Mouse (Mus musculus) granulocyte monocyte progenitor cell, adult 5-6 weeks (primary cell): ENCODE results near the gene Wapl. TPM values are rescaled to one million over a fixed set of nuclear protein-coding genes. Genes with fewer than 3 reads are reported as not detected.

Experiments
- ATAC-seq: replicated peaks from 2 replicates; pipeline ENCODE4 v1.8.0; 2016; ENCODE audit warnings: mild to moderate bottlenecking, moderate TSS enrichment, inconsistent platforms; ENCODE audit not compliant: poor library complexity, severe bottlenecking
- total RNA-seq, 2 experiments: library from RNA; stranded (forward) in 1 of 2; stranded (reverse) in 1 of 2; fragments of 200-712, 200-1000 nt in 1 of 2; fragments of >200 nt in 1 of 2; fragmentation: Nextera tagmentation in 1 of 2; gene quantifications; 2 replicates each; pipeline ENCODE4 v1.2.3; 2014 to 2017

Wapl gene
- total RNA-seq, 2 experiments from 2014 or later, result 56.4 to 111 TPM

DNA sequence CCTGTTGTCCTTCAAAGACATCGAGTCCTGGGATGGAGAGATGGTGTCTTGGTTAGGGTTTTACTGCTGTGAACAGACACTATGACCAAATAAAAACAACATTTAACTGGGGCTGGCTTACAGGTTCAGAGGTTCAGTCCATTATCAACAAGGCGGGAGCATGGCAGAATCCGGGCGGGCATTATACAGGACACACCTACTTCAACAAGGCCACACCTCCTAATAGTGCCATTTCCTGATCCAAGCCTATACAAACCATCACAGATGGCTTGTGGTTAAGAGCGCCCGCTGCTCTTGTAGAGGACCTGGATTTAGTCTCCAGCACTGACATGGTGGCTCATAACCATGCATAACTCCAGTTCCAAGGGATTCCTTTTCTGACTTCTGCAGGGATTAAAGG is 96.7 kb downstream of the Wapl start:
- no peak for ATAC-seq

DNA sequence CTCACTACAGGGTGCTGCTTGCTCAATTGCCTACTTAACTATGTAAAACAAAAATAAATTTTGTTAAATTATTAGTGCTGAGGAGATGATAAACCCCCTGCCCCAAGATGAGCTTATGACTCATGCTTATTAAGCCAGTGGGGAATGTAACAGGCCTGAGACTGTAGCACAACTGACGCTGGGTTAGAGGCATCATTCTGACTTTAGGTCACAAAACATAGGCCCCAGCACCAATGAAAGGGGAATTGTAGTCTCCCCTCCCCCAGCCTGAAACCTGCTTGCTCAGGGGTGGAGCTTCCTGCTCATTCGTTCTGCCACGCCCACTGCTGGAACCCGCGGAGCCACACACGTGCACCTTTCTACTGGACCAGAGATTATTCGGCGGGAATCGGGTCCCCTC is 97.9 kb downstream of the Wapl start:
- ATAC-seq, result no peak

DNA sequence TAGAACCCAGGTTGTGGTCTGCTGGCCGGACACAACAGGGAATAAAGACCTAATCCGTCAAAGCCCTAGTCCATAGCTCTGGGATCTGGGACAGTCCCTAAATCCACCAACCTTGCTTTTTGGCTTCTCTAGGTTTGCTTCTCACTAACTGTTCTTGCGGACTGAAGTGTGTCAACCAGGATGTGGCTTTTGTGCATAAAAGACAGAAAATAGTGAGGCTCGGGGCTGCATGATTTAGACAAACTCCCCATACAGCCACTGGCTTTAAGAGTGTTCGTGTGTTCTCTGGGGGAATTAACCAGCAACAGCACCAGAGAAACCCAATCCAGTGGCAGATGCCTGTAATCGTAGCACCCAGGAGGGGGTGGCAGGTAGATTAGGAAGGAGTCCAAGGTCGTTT is 98.4 kb downstream of the Wapl start:
- no peak for ATAC-seq

DNA sequence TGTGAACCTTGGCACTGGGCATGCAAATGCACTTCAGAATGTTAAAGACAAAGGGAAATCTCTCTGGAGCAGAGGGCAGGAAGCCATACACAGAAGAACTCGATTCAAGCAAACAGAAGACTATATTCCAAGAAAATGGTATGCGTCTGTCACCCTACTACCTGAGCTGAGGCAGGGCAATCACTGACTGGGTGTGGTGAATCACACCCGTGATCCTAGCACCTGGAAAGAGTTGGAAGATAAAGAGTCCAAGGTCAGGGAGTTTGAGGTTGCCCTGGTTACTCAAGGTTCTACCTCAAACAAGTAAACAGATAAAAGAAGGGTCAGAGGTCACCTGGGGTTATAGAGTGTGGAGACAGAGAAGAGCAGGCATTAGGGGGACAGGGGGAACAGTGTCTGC is 100.0 kb downstream of the Wapl start:
- no peak for ATAC-seq

DNA sequence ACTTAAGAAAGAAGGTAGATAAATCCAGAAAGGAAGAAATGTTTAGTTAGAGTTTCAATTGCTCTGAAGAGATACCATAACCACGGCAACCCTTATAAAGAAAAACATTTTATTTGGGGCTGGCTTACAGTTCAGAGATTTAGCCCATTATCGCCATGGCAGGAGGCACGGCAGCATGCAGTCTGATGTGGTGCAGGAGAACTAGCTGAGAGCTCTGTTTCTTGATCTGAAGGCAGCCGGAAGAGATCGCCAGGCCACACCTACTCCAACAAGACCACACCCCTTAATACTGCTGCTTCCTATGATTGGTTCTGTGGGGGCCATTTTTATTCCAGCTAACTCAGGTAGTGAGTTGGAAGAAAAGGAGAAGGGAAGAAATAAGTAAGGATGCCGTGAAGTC is 100.5 kb downstream of the Wapl start:
- no peak for ATAC-seq

DNA sequence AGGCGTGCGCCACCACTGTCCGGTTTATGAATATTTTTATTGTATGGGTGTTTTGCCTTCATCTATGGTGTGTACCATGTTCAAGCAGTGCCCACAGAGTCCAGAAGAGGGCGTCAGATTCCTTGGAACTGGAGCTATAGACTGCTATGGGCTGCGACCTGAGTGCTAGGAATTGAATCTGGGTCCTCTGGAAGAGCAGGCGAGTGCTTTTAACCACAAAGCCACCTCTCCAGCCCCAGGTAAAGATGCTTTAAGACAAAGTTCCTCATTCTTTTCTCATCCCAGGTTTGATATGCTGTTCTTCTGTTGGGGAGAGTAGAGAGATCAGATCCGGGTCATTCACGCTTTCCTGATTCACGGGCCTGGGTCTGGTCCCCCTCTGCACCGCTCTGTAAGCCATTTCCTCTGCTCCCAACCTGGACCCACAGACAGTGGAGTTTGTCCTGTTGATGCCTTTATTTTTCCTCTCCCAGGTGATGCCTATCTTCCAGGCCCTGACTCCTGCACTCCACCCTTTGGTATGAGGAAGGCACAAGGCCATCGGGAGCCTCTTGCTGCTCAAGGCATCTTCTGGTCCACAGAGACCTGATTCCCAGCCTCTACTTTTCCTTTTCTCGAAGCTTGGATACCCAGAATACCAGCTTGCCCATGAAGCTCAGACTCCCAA is 103.1 kb downstream of the Wapl start:
- ATAC-seq, result no peak

DNA sequence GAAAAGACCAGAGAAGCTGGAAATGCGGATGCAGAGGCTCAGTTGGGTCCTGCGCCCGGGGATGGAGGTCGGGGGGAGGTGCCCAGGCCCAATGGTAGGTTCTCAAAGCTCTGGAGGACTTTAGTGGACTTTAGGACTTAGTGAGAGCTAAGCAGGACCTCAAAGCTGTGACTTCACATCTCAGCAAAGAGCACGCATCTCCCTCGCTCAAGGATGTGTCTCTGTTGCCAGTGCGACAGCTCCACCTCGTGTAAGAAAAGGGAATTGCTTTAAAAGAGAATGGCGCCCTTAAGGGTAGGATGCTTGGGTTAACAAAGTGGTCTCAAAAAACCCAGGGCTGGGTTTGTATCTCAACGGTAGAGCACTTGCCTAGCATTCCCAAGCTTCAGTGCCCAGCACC is 104.1 kb downstream of the Wapl start:
- ATAC-seq, result peak; percentile 90

DNA sequence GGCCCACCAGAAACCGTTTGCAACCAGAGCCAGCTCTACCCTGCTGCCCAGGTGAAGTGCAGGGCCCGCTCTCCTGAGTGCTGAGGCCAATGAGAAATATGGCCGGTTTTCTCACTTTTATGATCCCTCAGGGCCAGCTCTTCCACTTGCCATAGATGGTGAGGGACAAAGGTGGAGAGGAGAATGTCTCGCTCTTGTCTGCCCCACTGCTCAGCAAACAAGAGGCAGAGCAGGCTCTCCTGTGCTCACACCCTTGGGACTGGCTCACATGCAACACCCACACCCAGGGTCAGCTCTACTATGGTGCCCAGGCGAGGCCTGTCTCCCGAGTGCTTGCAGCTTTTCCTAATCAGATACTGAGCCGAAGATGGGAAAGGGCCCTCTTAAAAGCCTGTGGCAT is 105.0 kb downstream of the Wapl start:
- no peak for ATAC-seq

DNA sequence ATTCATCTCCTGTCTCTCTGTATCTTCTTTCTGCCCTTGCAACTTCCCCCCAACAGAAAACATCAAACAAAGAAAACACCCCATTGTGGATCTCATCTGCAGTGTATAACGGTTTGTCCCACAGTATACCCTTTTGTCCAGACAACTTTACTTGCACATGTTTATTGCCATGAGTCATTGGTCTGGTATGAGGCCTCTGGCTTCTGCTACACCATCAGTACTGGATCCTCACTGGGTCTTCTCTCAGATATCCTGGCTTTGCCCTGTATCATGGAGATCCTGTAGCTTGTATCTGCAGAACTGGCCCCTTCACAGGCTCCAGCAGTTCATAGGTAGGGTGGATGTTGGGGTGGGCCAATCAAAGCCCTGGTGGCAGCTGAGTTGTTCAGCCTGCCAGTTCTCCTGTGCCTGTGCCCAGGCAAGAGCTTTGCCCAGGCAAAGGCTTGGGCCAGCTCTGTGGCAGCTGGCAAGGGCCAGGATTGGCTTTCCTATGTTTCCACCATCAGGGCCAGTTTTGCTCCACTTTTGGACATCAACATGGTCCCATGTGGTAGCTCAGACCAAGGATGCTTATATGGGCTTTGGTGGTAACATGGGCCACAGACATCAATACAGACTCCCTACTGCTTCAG is 119.8 kb downstream of the Wapl start:
- ATAC-seq, result no peak

Other genes with a start within 250 kb of the Wapl start
- not detected in 2 replicates for gene Bmpr1a, start 170.6 kb upstream of the Wapl start, total RNA-seq (2014; fragmentation: Nextera tagmentation)
- 0.04 and 0.46 TPM in 2 replicates for gene Bmpr1a, start 170.6 kb upstream of the Wapl start, total RNA-seq (2017)
- gene 9230112D13Rik, start 151.1 kb upstream of the Wapl start, total RNA-seq (2014; fragmentation: Nextera tagmentation), result not detected in 2 replicates
- not detected in 2 replicates for gene 9230112D13Rik, start 151.1 kb upstream of the Wapl start, total RNA-seq (2017)
- gene Ldb3, start 85.2 kb upstream of the Wapl start, total RNA-seq (2014; fragmentation: Nextera tagmentation), result not detected in 2 replicates
- gene Ldb3, start 85.2 kb upstream of the Wapl start, total RNA-seq (2017), result not detected in 2 replicates
- gene Opn4, start 73.8 kb upstream of the Wapl start, total RNA-seq (2014; fragmentation: Nextera tagmentation), result not detected in 2 replicates
- not detected in 2 replicates for gene Opn4, start 73.8 kb upstream of the Wapl start, total RNA-seq (2017)
- not detected in 2 replicates for gene Grid1, start 146.2 kb downstream of the Wapl start, total RNA-seq (2014; fragmentation: Nextera tagmentation)
- not detected in 2 replicates for gene Grid1, start 146.2 kb downstream of the Wapl start, total RNA-seq (2017)